Mouse (Mus musculus): Measurements from ENCODE around the gene Ccdc177.

- no peak for TF ChIP-seq CTCF (IDR thresholded peaks at IDR 0.05; ENCODE audit: extremely low read depth, insufficient read depth, low read length)
- no peak for TF ChIP-seq POLR2A (IDR thresholded peaks at IDR 0.05; ENCODE audit: extremely low read depth, insufficient read depth, low read length)
Measured at GRCm38 (mm10) chr12:80787604-80788003, 27.1 kb upstream of the Ccdc177 start.
